Mouse (Mus musculus): ENCODE data around the gene Bloc1s5.
A peak's percentile ranks its signal among the peaks of the same experiment; 100 is the strongest.
"Not testable (repeated sequence)": the region's sequence is repeated elsewhere in the genome, so short reads cannot be mapped to it uniquely, and the experiment has no call there.

Gene Bloc1s5

GRCm38 (mm10) chr13:38618001-38618630 is 16.8 kb downstream of the Bloc1s5 start:
- not testable (repeated sequence) for DNase-seq (ENCODE audit: low read depth, low spot score)

DNA sequence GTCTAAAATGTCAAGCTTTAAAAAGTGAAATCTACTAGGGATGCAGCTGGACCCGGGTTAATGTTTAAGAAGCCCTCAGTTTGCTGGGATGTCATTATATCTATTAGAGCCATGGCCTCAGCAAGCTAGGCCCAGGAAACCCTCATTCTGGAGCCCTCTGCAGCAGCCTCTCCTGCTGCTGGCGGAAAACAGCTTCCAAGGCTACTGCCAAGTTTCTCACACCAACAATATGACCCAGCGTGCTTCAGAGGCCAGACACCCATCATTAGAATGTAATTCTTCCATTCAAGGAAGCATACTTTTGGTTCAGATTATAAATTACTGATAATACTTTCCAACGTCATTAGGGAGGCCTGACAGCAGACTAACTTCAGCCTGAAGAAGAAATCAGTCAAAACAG is 18.0 kb downstream of the Bloc1s5 start:
- DNase-seq (ENCODE audit: low read depth, low spot score) = no peak

- no peak for DNase-seq (ENCODE audit: low read depth, low spot score)
Measured at GRCm38 (mm10) chr13:38615656-38616055, 19.3 kb downstream of the Bloc1s5 start.

DNA sequence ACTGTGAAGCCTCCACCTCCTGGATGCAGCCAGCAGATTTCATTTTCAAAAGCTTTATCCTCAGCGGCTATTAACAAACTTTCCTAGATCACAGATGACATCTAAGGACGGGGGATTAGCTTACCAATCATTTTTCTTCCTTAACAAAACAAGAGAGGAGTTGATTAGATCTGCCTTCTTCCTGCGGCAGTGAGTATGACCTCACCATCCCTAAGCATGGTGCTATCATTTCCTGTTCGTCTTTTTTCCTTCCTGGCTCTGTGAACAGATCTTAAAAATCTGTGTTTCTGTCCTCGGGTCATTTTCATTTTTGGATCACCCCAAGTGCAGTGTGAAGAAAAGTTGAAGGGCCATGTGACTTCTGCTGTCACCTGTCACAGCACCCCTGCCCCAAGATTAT is 20.6 kb downstream of the Bloc1s5 start:
- no peak for DNase-seq (ENCODE audit: low read depth, low spot score)

- no peak for DNase-seq (ENCODE audit: low read depth, low spot score)
Measured at GRCm38 (mm10) chr13:38613583-38613982, 21.3 kb downstream of the Bloc1s5 start.

- DNase-seq (ENCODE audit: low read depth, low spot score) = no peak
Measured at GRCm38 (mm10) chr13:38612608-38613007, 22.3 kb downstream of the Bloc1s5 start.

- DNase-seq (ENCODE audit: low read depth, low spot score) = no peak
Measured at GRCm38 (mm10) chr13:38612179-38612578, 22.7 kb downstream of the Bloc1s5 start.

GRCm38 (mm10) chr13:38610336-38610735 is 24.6 kb downstream of the Bloc1s5 start:
- no peak for DNase-seq (ENCODE audit: low read depth, low spot score)

DNA sequence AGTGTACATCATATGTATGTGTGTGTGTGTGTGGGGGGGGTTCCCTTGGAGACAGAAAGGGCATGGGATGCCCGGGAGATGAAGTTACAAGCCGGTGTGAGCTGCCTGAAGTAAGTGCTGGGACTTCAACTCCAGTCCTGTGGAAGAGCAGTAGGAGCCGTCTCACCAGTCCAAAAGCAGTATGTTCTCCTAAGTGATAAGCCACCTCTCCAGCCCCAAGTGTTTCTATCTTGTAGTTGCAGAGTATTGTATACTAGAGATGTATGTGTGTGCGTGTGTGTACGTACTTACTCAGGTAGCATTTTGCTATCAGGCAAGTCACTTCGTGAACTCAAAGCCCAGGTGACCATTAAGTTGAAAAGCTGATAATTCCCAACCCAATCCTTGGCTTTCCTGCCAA is 27.8 kb downstream of the Bloc1s5 start:
- DNase-seq (ENCODE audit: low read depth, low spot score) = no peak

DNA sequence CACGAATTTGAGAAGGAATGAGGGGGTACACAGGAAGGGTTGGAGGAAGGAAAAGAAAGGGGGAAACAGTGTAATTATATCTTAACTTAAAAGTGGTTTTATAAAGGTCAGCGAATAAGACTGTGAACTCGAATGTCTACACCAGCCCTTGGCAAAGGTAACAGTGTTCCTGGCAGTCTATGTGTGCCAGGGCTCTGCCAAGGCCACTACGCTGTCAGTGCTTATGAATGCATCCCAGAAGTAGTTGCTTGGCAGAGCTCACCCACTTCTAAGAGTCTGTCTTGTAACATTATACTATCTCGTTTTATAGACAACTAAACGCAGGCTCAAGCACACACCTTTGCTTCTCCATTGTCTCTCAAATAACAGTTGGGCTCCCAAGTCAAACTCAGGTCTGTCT is 29.6 kb downstream of the Bloc1s5 start:
- no peak for DNase-seq (ENCODE audit: low read depth, low spot score)

DNA sequence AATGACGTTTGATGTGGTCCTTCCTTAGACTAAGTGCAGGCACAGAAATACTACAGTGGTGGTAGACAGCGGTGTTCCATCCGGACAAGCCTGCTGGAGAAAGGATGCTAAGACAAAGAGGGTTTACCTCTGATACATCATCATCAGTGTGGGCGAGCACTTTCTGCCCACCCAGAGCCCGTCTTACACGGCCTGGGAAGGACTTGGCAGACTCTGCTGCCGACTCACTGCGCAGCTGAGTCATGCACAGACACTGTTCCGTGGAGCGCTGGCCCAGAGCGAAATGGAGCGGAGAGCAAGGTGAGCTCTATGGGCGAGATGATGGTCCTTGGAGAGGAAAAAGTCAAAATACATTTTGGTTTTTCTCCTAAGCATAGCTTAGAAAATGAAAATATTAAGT is 31.9 kb downstream of the Bloc1s5 start:
- no peak for DNase-seq (ENCODE audit: low read depth, low spot score)

DNA sequence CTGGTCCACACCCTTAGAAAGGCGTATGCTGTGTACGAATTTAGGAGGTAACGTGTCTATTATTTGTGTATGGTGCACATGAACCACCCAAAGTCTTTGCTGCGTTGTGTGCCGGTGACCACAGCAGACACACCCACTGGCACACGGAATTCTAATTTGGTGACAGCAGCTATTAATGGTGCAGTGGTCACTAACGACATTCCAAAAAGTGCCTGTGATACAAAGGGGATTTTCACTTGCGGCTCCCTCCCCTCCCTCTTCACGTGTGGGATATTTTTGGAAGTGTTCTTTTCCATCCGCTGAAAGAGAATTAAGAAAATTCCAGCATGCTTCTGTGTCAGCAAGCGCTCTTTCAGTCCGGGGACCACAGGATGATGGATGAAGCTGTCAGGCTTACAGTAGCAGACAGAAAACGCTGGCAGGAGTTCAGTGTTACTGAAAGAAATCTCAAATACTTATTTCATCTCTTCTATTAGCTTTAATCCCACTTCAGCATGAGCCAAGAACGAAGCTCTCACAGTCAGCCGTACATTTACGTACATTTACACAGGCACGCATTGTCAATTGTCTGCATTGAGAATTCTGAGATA is 32.6 kb downstream of the Bloc1s5 start:
- DNase-seq (ENCODE audit: low read depth, low spot score) = no peak

DNA sequence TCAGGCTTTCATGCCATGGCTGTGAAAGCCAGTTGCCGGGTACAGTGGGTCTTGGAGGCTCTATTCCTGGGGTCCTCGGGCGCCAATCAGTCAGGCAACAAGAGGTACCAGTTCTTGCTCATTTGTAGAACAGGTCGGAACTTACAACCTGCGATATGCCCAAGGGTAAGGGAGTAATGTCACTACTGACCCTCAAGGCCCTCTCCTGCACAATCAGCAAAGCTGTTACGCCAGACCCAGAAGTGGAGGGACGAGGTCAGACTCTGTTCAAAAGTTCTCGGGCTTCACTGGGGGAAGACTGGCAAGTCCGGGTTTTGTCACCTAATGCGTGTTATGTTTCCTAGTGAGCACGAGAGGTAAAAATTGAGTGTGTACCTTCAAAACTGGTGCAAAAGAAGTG is 34.1 kb downstream of the Bloc1s5 start:
- no peak for DNase-seq (ENCODE audit: low read depth, low spot score)

- DNase-seq (ENCODE audit: low read depth, low spot score) = peak; percentile 7
Measured at GRCm38 (mm10) chr13:38597076-38597475, 37.8 kb downstream of the Bloc1s5 start.

GRCm38 (mm10) chr13:38596461-38596860 is 38.4 kb downstream of the Bloc1s5 start:
- no peak for DNase-seq (ENCODE audit: low read depth, low spot score)

DNA sequence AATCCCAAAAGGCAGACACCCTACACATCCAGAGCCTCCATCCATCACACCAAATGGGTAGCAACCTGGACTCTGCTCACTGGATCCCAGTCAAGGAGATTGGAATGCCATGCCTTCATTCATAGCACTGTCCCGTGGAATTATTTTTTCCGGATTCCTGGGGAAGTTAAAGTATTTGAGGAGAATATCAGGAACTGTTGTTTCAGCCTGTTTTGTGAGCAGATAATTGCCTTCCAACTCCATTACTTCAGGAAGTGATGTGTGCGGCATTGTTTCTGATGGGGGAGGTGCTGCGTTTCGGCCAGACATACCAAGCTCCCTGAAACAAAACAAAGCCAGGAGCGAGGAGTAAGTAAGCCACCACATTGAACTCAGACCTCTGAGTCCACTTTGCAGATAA is 41.8 kb downstream of the Bloc1s5 start:
- no peak for DNase-seq (ENCODE audit: low read depth, low spot score)

GRCm38 (mm10) chr13:38587350-38587749 is 47.6 kb downstream of the Bloc1s5 start:
- no peak for DNase-seq (ENCODE audit: low read depth, low spot score)

DNA sequence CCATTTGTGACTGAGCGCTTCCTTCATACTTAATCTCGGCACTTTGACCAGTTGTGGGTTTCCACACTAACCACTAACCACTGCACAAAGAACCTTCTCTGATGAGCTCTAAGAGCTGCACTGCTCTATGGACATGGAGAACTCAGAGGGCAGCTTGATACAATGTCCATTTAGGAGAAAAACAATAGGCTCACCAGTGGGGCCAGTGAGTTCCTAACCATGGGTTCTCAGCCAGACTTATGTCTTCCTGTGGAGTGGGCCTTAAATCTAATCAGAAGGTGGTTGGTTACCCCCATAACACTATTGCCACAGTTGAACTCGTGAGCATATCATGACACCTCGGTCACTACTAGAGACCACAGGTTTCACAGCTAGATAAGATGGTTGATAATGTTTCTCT is 48.5 kb downstream of the Bloc1s5 start:
- DNase-seq (ENCODE audit: low read depth, low spot score) = no peak

DNA sequence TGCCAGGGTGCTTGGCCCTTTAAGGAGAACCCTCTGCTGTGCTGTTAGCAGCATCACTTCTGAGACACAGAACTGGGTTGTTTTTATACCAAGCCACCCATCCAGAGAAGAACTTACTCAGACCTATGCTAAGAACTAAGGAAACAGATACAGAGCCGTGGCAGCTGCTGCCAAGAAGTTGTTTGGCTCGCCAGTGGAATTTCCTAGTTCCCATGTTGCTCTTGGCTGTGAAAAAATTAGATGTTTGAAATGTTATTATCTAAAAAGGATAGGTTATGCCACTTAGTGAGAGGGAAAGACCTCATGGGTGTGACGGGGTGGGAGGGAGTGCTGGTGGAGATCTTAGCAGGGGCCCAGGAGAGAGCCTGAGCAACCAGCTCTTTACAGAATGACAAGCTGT is 52.1 kb downstream of the Bloc1s5 start:
- DNase-seq (ENCODE audit: low read depth, low spot score) = no peak

DNA sequence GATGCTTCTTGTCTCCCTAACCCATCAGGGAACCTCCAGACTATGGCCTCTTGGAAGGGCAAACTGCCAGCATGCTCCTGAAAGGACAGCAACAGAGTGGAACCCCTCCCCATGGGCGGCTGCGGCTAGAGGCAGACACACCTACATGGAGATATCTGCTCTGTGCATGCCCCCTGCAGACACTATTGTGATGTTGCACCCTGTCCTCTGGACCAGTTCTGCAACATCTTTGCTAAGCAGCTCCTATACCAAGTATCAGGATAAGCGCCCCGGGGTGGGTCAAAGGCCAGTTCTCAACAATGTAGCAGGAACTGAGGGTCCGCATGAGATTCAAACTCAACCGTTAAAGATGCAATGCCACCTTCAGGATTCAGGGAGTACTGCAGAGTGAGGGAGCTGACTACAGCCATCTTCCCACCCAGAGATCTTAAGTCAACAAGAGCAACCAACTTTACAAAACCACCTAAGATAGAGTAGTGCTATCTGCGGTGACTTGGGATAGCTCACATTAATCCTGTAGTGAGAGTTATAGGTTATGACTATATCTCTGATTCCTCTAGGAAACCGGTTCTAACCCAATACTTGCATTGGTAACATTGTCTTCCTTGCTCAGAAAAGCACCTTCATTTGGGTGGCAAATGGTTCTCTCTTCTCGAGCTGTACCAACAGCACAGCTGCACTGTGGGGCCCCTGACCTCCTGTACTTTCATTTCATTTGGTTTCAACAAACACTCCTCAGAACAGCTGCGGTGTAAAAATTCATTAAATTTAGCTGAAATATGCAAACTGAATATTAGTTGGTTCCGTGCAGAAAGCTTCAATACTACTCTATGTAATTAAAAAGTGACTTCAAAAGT is 54.1 kb downstream of the Bloc1s5 start:
- DNase-seq (ENCODE audit: low read depth, low spot score) = peak; percentile 59

DNA sequence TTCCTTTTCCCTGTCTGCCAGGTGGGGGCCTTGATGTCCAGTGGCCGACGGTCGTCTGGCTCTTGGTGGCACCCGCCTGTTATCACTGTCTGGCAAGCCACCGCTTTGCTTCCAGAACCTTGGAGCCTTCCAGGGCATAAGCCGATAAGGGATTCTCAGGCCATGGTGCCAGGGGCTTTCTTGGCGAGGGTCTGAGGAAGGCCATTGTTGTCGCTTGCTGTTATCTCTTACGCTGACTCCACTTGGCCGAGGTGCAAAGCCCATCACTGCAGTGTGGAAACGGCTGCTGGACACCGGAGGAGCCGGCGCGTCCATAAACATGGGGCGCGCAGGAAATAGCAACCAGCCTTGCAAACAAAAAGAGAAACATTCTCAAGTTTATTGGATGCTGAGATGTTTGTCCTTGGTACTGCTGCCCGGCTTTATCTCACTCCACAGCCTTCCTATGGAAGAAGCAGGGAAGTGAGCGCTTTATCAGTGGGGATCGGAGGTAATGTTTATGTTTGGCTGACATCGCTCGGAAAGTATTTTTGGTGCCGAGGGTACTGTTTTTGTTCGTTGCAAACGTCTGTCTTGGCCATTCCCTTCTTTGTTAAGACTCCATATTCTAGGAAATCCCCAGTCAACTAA is 54.8 kb downstream of the Bloc1s5 start:
- DNase-seq (ENCODE audit: low read depth, low spot score) = no peak

DNA sequence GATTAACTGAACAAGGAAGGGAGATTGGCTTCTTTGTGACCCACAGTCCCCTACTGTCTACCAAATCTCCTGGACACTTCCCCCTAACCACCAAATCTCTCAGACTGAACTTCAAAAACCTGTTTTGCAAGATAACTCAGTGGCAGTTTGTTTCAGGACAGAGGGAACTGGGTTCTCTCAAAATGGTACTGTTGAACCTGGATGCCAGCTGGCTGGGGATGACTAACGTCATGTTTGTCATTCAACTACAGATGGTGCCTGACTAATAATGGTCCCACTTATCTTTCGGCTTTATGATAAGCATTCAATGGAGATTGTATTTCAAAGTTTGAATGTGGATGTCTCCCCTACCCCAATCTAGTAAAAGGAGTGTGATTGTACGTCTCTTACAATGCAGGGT is 60.2 kb downstream of the Bloc1s5 start:
- no peak for DNase-seq (ENCODE audit: low read depth, low spot score)

Measured in CD4-positive, CD25-positive, alpha-beta regulatory T cell, adult 2 months (primary cell).